Mouse (Mus musculus): ENCODE data around the gene Mrps15. TPM values are rescaled to one million over a fixed set of nuclear protein-coding genes. Genes with fewer than 3 reads are reported as not detected.

The Mrps15 gene
- total RNA-seq (2022): 10 to 100 TPM; 42.2 to 55.3 (median 46.5) TPM

GRCm38 (mm10) chr4:126046851-126047585, at the start of gene Mrps15:
Gene Mrps15 (plus strand): TSS chr4:126046925.
- DNase-seq (ENCODE audit: low spot score in 2 of 2): peak; percentile 71 to 82

- no peak for DNase-seq (ENCODE audit: low spot score in 2 of 2)
These were observed 48.9 kb upstream of the Mrps15 start for GRCm38 (mm10) chr4:125997826-125998225.

- no peak for DNase-seq (ENCODE audit: low spot score in 2 of 2)
These were observed 45.2 kb upstream of the Mrps15 start for GRCm38 (mm10) chr4:126001311-126002199.

DNA sequence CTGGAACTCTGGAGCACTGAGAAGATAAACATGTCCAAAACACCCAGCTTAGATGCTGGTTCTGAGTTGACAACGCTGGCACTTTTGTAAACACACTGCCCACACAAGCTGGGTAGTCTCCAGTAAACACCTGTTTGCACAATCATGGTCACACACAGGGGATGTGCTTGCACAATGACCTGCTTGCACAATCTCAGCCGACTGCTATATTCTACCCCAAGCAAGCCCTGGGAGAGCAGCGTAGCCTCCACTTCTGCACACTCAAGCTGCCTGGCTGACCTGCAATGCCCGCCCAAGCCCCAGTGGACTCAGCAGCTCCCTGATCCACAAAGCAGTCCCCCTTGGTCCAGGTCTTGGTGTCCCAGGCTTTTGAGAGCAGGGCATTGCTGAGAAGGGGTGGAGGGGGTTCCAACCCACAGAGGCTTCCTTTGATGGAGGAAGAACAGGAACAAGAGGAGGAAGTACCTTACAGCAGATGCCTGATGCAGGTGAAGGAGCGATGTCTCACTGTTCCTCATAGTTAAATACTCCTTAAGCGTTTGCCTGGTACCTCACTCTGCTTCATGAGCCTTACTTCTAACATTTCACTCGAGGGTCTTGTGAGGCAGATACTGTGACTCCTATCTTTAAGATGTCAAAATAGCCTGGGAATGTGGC, 28.9 kb upstream of the Mrps15 start:
- DNase-seq (ENCODE audit: low spot score in 2 of 2): no peak

GRCm38 (mm10) chr4:126018966-126019538, 27.7 kb upstream of the Mrps15 start:
- DNase-seq (ENCODE audit: low spot score in 2 of 2): no peak

DNA sequence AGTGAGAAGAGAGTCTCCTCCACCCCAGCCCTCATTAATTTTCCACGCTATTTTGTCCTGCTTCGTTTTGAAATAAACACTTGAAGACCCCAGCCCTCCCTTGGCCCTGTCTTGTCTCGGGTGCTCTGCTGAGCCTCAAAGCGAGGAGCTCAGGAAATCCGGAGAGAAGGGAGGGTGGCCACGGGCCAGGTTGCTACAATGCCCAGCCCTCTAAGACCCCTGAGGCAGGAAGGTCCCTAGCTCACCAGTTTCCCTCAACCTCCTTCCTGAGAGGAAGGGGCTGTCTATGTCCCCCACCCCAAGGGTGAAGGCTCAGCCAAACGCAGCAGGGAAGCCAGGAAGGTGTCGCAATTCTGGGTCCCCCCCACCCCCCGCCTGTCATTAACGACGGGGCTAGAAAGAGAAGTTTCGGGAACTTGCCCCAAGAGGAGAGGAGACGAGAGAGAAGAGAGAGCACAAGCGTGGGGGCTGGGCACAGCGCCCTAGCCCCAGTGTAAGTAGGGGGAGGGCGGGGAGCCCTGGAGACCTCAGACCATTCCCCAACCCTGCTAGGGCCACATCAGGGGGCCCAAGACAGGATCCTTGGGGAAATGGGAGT, 22.3 kb upstream of the Mrps15 start, which contains the start of gene Csf3r:
Gene Csf3r, plus strand, starts transcription at position 248 of the 598 bp plus-strand sequence.
- no peak for DNase-seq (ENCODE audit: low spot score in 2 of 2)

DNA sequence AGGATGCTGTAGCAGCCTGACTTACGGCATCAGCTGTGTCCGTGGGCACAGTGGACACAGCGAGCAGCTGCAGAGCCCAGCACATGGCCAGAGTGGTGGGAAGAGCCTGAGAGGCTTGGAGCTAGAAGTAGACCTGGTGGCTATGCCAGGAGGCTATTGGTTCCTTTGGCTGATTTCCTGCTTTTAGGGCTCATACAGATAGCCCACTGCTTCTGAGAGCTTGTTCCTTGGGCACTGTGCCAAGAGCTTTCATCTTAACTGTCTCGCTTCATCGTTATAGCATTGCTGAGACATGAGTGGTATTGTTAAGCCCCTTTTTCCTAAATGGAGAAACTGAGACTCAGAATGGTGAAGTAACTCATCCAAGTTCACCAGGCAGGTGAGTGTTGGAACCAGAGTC, 20.9 kb upstream of the Mrps15 start:
- DNase-seq (ENCODE audit: low spot score in 2 of 2): no peak

DNA sequence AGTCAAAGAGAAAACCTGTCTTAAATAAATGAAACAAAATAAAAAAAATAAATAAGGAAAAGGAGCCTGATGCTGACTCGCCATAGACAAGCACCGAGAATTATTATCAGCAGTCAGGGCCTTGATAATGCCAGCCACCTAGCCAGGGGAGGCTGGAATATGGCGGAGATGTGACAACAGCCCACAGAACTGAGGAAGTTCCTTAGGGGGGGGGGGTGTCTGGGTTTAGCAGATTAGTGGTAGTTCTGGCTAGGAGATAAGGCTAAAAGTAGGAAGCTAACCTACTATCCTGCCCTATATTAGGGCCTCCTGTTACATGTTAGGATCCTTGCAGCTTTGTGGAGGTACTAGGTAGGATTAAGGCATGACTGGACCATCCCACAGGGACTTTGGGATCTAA, 18.7 kb upstream of the Mrps15 start:
- no peak for DNase-seq (ENCODE audit: low spot score in 2 of 2)

DNA sequence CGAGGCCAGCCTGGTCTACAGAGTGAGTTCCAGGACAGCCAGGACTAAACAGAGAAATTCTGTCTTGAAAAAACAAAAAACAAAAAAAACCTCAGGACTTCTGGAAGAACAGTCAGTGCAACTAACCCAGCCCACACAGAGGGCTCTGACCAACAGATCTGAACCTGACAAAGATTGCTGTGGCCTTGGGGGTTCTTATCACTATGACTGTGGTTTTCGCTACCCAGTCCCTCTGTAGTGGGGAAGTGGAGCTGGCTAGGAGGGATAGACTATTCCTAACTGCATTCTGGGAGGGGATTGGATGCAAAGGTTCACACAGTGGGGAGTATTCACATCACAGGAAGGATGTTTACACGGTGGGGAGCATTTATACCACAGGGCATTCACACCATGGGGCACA, 17.7 kb upstream of the Mrps15 start:
- no peak for DNase-seq (ENCODE audit: low spot score in 2 of 2)

- DNase-seq (ENCODE audit: low spot score in 2 of 2): no peak
These were observed 16.0 kb upstream of the Mrps15 start for GRCm38 (mm10) chr4:126030705-126031104.

- no peak for DNase-seq (ENCODE audit: low spot score in 2 of 2)
These were observed 11.3 kb upstream of the Mrps15 start for GRCm38 (mm10) chr4:126035413-126035812.

DNA sequence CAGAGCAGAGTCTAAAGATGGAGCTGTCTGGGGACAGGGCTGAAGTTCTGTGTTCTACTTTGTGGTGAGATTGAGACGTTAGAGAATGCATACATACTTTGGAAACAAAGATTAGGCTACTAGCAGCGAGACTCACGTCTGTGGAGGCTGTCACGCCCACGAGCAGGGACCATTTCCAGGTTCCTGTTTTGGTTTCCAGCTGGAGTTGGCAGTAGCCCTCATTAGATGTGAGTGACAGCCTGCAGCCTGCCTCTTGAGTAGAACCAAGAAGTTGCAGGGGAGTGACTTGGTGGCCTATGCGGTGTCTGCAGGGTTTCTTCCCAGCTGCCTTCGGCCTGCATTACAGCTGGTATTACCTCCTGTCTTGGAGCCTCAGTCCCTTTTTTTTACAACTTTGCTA, 4.9 kb downstream of the Mrps15 start:
- peak; percentile 74 to 84 for DNase-seq (ENCODE audit: low spot score in 2 of 2)

DNA sequence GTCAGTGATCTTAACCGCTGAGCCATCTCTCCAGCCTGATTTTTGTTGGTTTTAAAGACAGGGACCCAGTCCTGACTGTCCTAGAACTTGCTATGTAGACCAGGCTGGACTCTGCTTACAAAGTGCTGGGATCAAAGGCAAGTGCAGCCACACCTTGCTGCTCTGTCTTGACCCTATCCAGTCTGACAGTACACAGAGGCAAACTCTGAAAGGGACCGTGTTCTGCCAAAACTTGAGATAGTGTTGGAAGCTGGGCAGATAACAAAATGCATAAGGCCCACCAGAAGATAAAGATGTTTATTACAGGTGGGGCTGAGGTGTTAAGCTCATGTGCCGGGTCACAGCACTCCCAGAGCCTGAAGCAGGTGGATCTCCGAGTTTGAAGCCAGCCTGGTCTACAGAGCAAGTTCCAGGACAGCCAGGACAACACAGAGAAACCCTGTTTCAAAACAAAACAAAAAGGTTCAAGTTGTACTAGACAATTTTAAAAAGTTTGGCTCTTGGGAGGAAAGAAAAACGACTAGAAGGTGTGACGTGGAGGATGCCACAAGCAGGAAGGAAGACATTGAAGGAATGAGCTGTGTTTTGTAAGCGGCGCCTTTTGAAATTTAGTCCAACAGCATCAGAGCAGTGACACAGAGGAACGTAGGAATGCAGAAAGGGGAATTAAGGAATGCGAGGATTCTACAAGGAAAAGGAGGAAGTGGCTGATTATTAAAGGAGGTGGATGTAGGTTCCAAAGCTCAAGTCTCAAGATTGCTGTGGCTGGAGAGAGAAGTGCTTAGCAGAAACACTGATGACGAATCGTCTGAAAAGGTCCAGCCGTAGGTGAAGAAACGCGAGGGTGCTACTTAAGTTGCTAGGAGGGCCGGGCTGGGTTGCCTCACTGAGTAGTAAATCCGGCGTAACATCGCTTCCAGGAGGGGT, 10.7 kb downstream of the Mrps15 start:
- DNase-seq (ENCODE audit: low spot score in 2 of 2): no peak

- peak; percentile 93 to 94 for DNase-seq (ENCODE audit: low spot score in 2 of 2)
These were observed 11.6 kb downstream of the Mrps15 start, which contains the start of gene Oscp1 for GRCm38 (mm10) chr4:126058134-126058996. Gene Oscp1 (plus strand): TSS chr4:126058565.

DNA sequence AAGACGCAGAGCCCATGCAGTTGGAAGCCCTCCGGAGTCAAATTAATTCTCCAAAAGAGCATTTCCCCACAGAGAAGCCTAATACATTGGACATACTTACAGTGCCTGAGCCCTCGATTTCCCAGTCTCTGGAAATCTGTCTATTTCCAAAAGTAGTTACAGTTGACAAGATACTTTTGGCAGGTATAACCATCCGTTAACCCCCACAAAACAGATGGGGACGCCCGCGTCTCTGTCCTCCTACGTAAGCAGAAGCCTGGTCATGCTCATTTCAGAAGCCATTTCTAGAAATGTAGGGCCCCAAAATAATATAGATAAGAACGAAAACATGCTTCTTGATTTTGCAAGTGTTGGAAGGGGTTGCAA, 12.3 kb downstream of the Mrps15 start:
- peak; percentile 66 to 74 for DNase-seq (ENCODE audit: low spot score in 2 of 2)

DNA sequence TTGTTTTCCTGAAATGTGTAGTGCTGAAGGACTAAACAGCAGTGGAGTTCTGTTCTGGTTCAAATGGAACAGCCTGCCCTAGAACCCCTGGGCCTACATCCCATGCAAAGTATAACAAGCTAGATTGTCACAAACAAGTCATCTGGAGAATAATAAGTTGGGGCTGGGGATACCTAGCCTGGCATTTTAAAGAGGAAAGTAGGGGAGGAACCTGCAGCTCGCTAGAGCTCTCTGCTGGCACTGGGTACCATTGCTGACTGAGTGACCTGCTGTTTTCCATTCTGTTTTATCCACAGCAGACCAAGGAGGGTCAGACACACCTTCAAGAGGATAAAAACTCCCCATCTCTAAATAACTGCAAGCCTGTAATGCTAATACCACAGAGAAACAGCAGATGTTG, 16.1 kb downstream of the Mrps15 start:
- DNase-seq (ENCODE audit: low spot score in 2 of 2): peak; percentile 20 to 37

GRCm38 (mm10) chr4:126065241-126065640, 18.5 kb downstream of the Mrps15 start:
- peak; percentile 42 to 63 for DNase-seq (ENCODE audit: low spot score in 2 of 2)

DNA sequence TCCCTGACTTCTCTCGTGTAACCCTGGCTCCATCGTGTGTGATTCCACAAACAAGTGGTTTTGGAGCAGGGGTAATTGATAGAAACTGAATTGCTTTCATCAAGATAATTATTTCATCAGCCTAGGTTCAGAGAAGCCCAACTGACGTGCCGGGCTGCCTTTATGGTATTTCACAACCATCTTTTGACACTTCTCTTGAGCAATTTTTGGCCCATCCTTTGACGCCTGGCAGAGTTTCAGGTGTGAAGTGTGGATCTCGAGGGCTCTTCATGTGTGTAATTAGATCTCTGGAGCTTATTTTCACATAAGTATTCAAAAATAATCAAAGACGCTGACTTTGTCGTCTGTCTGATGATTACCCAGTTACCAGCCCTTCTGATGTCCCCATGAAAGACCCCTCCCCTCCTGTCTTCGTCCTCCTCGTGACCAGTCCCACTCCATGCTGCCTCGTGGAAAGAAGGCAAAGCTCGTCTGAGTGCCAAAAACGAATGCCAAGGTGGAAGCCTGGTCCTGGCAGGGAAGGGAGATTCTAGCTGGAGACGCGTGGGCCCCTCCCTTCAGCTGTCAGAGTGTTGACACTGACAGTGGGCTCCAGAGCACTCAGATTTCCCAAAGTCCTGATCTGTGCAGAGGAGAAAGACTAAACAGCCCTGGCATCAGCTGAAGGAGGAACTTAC, 20.8 kb downstream of the Mrps15 start:
- no peak for DNase-seq (ENCODE audit: low spot score in 2 of 2)

All from layer of hippocampus, adult 8-10 months (tissue).